Mouse (Mus musculus) bone marrow, adult 2 months (tissue): ENCODE measurements around the gene Fam83g.

Experiments
- CTCF ChIP-seq: fragments of 200-500 bp; IDR thresholded peaks from 2 replicates; pipeline ENCODE4 v1.5.1; 2011; ENCODE audit warnings: low read length, control low read depth; ENCODE audit not compliant: control insufficient read depth, insufficient read depth
- POLR2A ChIP-seq: fragments of 200-500 bp; IDR thresholded peaks from 2 replicates; pipeline ENCODE4 v1.6.1; 2011; ENCODE audit warnings: low read depth, mild to moderate bottlenecking, control low read depth, low read length, borderline replicate concordance; ENCODE audit not compliant: control insufficient read depth

DNA sequence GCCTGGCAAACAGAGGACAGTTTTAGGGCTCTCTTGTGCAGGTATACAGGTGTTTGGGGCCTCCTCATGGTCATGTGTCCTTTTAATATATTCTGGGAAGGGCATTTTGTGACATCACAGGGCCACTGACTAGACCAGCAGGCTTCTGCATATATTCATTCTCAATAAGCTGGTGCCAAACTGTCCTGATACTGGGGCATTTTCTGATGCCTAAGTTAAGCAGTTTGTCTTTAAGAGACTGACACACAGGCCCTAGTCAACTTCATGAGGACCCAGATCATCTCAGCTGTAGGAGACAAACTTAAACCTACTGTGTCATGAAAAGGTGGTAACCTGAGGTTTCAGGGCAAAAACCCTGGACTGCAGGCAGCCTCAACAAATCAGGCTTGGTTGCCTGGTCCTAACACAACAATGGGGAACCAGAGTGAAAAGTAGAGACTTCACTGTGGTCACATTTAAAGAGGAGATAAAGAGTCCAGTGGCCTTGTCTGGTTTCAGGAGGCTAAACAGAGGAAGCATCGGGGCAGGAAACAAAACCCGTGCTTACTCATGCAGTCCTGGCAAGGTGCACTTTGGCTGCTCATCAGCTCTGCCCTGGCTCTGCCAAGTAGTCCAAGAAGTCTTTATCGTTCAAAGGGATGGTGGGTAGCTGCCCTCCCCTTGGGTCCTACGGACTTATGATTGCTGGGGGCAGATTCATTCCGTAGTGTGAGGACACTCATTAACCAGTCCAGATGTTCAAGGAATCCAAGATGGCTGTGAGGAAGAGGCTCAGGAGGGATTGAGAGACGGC is 35.7 kb upstream of the Fam83g start:
- TF ChIP-seq CTCF (no peak), POLR2A (no peak)
